Mouse (Mus musculus) thymus, adult 18-20 months (tissue): ENCODE measurements around the gene Spata20.

Source experiments
- DNase-seq, 2 experiments: peaks; one replicate each; pipeline ENCODE4 v3.0.0; 2022; ENCODE audit warnings: mixed read lengths in 2 of 2

Gene Spata20

DNA sequence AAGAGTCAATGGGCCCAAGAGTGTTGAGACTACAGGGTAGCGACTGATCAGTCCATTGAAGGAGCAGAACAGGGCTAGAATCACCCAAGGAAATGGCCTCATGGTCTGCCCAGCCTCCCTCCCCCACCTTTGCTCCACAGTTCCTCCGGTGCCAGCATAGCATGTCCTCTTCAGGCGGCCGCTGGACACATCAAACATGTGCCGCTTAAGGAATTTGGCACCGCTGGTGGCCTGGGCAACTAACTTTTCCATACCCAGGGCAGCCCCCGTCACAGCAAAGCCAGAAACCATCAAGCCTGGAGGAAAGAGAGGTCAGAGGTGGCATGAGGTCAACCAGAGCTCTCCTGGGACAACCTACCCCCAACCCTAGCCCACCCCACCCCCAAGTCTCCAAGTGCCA, 4.0 kb downstream of the Spata20 start:
- DNase-seq = no peak

DNA sequence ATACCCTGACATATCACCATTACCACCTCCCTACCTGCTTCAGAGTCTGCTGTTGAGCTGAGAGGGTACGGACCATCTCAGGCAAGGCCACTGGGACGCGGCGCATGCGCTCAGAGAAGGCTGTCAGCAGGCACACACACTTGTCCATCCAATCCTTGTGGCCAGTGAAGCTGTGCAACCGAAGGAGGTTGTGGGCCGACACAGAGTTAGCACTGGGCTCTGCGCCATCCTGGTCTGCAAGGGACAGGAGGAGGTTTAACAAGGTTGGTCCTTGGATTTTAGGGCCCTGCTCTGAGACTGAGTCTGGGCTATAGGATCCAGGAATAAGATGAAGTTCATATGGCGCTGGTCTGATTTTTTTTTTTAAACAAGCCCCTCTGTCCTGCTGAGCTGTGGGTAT, 5.6 kb downstream of the Spata20 start:
- DNase-seq = no peak

GRCm38 (mm10) chr11:94477651-94478050, 8.3 kb downstream of the Spata20 start:
- DNase-seq = no peak

- DNase-seq = no peak
Measured at GRCm38 (mm10) chr11:94475722-94476121, 10.3 kb downstream of the Spata20 start.

- no peak for DNase-seq
Measured at GRCm38 (mm10) chr11:94474544-94474910, 11.5 kb downstream of the Spata20 start.

GRCm38 (mm10) chr11:94473707-94474543, 12.1 kb downstream of the Spata20 start, which contains the start of gene Cacna1g:
Gene Cacna1g (minus strand): TSS chr11:94474198.
- DNase-seq = peak; percentile 60 to 64

GRCm38 (mm10) chr11:94472916-94473706, 12.9 kb downstream of the Spata20 start:
- DNase-seq = no peak

- no peak for DNase-seq
Measured at GRCm38 (mm10) chr11:94472585-94472915, 13.4 kb downstream of the Spata20 start.

- DNase-seq = no peak
Measured at GRCm38 (mm10) chr11:94471740-94472584, 14.0 kb downstream of the Spata20 start.

DNA sequence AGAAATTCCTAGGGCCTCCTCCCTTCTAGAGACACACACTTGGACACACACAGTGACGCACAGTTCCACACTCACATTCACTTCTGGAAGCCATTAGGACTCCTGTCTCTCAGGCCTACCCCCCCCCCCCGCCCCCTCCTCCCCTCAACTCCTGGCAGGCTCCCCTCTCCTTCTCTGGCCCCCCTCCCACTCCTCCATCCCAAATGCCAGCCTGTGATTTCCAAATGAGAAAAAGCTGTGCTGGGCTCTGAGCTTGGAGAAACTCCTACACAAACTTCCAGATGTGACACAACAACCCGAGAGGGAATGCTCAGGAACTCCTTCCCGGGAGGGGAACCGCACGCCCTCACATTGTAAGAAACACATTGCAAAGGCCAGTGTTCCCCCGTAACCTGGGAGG, 15.6 kb downstream of the Spata20 start:
- no peak for DNase-seq

DNA sequence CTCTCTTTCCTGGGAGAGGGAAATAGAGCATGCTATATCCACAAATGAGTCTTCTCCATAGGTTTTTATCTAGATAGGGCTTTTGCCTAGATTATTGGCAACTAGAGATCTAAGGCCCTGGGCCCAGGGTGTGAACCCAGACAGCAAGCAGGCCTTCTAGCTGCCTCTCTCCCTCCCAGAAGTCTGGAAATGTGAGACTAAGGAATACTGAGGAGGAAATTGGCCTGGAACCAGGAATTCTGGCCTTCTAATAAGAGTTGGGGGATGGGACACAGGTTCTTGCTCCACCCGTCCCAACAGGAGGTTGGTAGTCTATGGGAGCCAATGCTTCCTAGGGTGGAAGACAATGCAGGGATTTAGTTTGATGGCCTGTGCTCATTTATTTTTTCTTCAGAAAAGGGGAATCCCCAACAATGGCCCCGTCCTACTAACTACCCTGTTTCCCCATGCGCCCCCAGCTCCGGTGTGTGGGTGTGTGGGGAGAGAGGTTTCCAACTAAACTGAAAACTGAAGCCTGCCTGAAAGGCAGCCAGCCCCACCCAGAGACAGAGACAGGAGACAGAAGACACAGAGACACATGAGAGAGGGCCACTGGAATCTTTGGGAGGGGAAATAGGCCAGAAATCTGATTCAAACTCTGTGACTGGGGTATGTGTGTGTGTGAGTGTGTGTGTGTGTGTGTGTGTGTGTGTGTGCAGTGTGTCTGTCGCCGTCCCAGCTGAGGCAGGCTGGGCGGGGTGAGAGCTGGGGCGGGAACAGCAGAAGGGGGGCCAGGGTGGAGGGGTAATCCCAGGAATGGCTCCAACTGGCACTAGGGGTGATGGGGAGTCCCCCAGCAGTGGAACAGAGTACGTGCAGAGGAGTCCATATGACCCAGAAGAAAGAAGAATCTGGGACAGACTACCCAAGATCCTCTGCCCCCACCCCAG, 16.6 kb downstream of the Spata20 start:
- DNase-seq = no peak

DNA sequence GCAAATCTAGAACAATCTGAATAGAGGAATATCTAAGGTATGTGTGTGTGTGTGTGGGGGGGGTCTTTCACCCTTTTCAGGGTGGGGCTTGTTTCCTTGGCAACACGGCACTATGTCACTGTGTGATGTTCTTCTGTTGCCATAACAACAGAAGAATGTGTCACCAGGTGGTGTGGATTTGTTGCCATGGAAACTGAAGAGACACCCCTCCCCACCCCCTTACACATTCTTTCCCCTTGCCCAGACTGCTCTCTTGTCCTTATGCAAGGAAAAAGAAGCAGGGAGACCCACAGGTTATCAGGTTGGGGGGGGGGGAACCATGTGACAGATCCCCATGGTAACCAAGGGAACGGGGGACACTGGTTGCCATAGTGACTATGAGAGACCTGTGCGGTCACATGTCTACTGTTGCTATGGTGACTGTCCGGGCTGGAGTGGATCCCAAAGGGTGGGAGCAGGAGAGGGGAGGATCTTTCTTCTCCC, 17.4 kb downstream of the Spata20 start:
- DNase-seq = no peak

- DNase-seq = no peak
Measured at GRCm38 (mm10) chr11:94466333-94466855, 19.6 kb downstream of the Spata20 start.

GRCm38 (mm10) chr11:94464170-94464569, 21.8 kb downstream of the Spata20 start:
- no peak for DNase-seq

DNA sequence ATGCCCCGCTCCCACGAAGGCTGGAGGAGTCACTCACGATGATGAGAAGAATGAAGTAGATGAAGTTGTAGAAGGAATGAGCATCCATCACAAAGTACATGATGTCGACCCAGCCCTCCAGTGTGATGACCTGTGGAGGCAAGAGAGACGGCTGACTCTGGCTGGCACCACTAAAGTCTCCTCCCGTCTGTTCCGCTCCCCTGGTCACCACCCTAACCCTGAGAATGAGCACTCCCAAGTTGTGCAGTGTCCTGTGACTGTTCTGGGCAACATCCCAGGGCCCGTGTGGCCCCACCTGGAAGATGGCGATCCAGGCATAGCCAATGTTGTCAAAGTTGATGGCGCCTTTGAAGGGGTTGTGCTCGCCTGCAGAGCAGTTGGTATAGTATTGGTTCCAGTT, 24.1 kb downstream of the Spata20 start:
- DNase-seq = no peak

DNA sequence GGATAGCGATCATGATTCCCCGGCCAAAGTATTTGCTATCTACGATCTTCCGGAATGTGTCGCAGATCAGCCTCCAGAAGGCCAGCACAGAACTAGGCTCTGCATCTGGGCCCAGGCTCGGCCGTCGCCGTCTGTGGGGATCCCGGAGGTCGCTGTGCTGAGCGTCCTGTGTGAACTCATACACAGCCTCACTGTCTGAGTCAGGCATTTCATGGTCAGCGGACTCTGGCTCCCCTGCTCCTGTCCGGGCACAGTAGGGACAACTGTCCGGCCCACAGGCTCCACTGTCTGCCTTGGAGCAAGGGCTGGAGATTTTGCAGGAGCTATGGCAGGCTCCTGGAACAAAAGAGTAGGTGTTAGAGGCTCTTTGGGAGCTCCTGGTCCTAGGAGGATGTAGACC, 29.0 kb downstream of the Spata20 start:
- no peak for DNase-seq

- DNase-seq = no peak
Measured at GRCm38 (mm10) chr11:94456347-94456746, 29.6 kb downstream of the Spata20 start.

GRCm38 (mm10) chr11:94455161-94455820, 30.7 kb downstream of the Spata20 start:
- no peak for DNase-seq

GRCm38 (mm10) chr11:94454756-94455155, 31.2 kb downstream of the Spata20 start:
- no peak for DNase-seq

DNA sequence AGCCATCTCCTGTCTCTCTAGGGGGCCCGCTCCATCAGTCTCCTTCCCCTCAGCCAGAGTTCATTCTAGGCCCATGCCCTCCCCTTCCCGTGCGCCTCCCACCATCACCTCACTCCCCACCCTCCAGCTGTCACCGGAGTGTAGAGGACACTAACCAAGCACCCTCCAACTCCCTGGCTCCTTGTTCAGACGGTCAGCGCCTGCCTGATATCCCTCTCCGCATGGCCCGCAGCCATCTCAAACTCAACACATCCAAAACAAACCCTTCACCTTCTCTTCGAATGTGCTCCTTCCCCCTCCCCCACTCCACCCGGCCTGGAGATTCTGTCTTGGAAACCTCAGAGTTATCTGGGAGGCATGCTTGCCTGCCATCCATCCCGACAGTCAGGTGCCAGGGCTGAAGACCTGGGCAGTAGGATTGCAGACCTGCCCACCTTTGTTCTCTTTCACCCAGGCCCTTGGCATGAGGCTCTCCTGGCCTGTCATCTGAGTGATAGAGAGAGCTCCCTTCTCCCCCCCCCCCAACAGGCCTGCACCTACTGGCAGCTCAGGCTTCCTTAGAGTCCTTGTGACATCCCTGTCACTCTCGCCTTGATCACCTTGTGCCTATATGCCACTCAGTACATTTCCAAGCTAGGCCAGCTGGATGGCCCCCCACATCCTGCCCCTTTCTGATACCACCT, 34.7 kb downstream of the Spata20 start:
- DNase-seq = no peak
